ENCODE assay signal across 8 mouse cellular contexts in the genomic region with DNA sequence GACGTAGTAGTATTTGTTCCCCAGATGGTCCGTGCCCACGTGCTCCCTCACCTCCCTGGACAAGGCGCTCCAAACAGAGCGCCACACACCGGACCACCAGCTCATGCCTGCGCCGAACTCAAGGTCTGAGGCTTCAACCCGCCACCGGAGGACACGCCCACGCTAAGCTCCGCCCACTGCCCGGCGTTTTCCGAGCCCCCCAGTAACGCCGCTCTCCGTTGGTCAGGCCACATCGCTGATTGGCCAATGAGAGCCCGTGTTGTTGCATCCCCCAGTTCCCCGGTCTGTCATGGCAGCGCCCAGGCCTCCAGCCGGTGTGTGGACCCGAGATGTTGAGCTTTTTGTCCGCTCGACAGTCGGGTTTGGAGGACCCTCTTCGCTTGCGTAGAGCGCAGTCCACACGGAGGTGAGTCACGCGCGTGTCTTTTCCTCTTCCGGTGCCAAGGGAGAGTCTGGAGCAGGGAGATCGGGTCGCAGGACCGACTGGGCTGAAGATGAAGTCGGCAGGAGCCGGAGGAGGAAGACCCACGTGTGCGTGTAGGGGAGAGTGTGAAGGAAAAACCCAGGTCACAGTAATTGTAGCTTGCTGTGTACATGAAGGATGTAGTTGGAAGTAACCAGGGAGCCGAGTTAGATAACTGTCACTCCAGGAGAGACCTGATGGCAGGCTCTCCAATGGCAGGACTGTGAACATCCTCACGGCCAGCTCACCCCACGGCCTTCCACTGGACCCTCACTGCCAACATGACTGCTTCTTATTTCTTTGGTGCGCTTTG. TPM values are rescaled to one million over a fixed set of nuclear protein-coding genes. Genes with fewer than 3 reads are reported as not detected.
DNase-seq lines count a peak whose midpoint lies in the region; ATAC-seq lines count a peak whose summit lies in the region.

A gene (minus strand): TSS at position 159 of the 776 bp plus-strand sequence.
A gene (plus strand): TSS at position 267 of the 776 bp plus-strand sequence.

- intact Hi-C loops in gastrocnemius, postnatal 14 days (cut with DNase I; ENCODE audit: low total_unique reads), result loop anchor here (10.0 kb wide), 1 partner anchor 114 kb away; a partner anchor contains a TSS
- intact Hi-C loops in left cerebral cortex, postnatal 10 days (cut with DNase I), result loop anchor here (5.0 to 10.0 kb wide), 3 partner anchors 694 to 1046 kb away; no protein-coding TSS in a partner anchor

- DNase-seq in adrenal gland, adult (ENCODE audit: inconsistent age in 2 of 2, low spot score in 1 of 2), result peak; percentile 96 to 98
- peak; percentile 98 for DNase-seq in embryo, embryonic 10.5 days (ENCODE audit: low spot score)
- peak; percentile 96 for DNase-seq in gastrocnemius, postnatal 14 days
- DNase-seq in left cerebral cortex, postnatal 10 days (ENCODE audit: extremely low spot score in 1 of 2, low spot score in 2 of 2), result peak; percentile 95 to 97
- peak; percentile 94 for DNase-seq in right cerebral cortex, postnatal 25 days
- DNase-seq in urinary bladder, postnatal 4 days (ENCODE audit: low spot score in 2 of 2), result peak; percentile 90 to 97

- peak; percentile 94 for ATAC-seq in inflammation-experienced regulatory T-cells, adult 6 months
- peak; percentile 96 for ATAC-seq in megakaryocyte-erythroid progenitor cell, adult 5-6 weeks (replicated peaks; ENCODE audit: low FRiP score, low TSS enrichment, poor library complexity, severe bottlenecking)

RNA-seq across cellular contexts. Expression of the first gene that starts in this region (rescaled TPM):
- total RNA-seq in gastrocnemius, postnatal 14 days (2021), result 10 to 100 TPM; 12.1 to 15.9 TPM
- polyA plus RNA-seq in inflammation-experienced regulatory T-cells, adult 6 months (2017; shearing (Covaris generic)), result 10 to 100 TPM; 38.9 to 47.2 (median 43.2) TPM
- total RNA-seq in left cerebral cortex, postnatal 10 days (2021), result 10 to 100 TPM; 23.5 to 24.7 TPM
- 59.8 and 92.5 TPM in 2 replicates for total RNA-seq in megakaryocyte-erythroid progenitor cell, adult 5-6 weeks (2014; fragmentation: Nextera tagmentation)
- 107 and 111 TPM in 2 replicates for total RNA-seq in megakaryocyte-erythroid progenitor cell, adult 5-6 weeks (2017)

RNA-seq across cellular contexts. Expression of the second gene that starts in this region (rescaled TPM):
- 1 to 10 TPM; 5.6 to 7.7 TPM for total RNA-seq in gastrocnemius, postnatal 14 days (2021)
- 10 to 100 TPM in 2 of 3 experiments, 1 to 10 TPM in 1; 6.9 to 10.5 (median 10.4) TPM for polyA plus RNA-seq in inflammation-experienced regulatory T-cells, adult 6 months (2017; shearing (Covaris generic))
- 10 to 100 TPM; 27.3 to 29.9 TPM for total RNA-seq in left cerebral cortex, postnatal 10 days (2021)
- 17.0 and 22.5 TPM in 2 replicates for total RNA-seq in megakaryocyte-erythroid progenitor cell, adult 5-6 weeks (2014; fragmentation: Nextera tagmentation)
- total RNA-seq in megakaryocyte-erythroid progenitor cell, adult 5-6 weeks (2017), result 13.1 and 25.6 TPM in 2 replicates

Comparison
In these comparisons a context has a peak if more than half of its experiments do, and no peak if none do; other contexts are left out.
1. Peak in every context shown above with its lines: DNase-seq and ATAC-seq.